Mouse (Mus musculus) T-helper 2 cell (primary cell): ENCODE results near the gene Zkscan7.
"Not testable (repeated sequence)": the region's sequence is repeated elsewhere in the genome, so short reads cannot be mapped to it uniquely, and the experiment has no call there.

ENCODE experiments used
- in situ Hi-C: fragments of 300-600 bp; cut with MboI, MseI; formaldehyde crosslinking; loops from one replicate; pipeline ENCODE4 v1.15.1; 2025; ENCODE audit warnings: high pct_unique_total_duplicates

Zkscan7 gene

GRCm38 (mm10) chr9:122885385-122885784, at the start of gene Zkscan7:
TSS of gene Zkscan7 (plus strand) at chr9:122885685.
- in situ Hi-C loops: no loop called here

DNA sequence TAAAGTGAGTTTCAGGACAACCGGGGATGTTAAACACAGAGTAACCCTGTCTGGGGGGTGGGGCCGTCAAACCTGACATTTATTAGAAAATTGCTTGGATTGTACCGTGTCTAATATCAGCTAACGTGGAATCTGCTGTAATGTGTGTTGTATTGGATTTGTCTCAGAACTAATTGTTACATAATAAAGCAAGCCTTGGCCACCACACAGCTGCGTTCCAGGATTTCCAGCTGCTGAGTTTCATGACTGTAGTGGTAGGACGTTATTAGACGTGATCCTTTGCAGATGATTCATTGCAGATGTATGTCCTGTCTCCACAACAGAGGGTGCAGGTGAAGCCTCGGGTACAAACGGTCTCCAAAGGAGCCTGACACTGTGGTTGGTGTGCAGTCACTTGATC, 49.4 kb upstream of the Zkscan7 start:
- in situ Hi-C loops: no loop called here

GRCm38 (mm10) chr9:122836790-122837189, 48.7 kb upstream of the Zkscan7 start:
- in situ Hi-C loops: no loop called here

DNA sequence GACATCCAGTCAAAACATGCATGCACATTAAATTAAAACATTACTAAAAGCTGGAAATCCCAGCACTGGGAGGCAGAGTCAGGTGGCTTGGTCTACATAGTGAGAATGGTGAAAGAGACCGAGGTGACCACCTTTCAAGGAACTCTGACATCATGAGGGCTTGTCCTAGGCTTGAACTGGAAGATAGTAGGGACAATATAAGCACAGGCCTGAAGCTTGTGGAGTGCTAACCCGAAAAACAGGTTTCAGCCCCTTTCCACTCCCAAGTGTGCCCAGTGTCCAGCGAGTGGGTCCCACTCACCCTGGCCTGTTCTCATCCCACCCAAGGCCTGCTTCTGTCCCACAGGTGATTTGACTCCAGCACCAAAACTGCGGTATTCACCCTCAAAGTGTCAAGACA, 48.3 kb upstream of the Zkscan7 start:
- in situ Hi-C loops: no loop called here

- in situ Hi-C loops: no loop called here
These were observed 47.8 kb upstream of the Zkscan7 start for GRCm38 (mm10) chr9:122837680-122838079.

DNA sequence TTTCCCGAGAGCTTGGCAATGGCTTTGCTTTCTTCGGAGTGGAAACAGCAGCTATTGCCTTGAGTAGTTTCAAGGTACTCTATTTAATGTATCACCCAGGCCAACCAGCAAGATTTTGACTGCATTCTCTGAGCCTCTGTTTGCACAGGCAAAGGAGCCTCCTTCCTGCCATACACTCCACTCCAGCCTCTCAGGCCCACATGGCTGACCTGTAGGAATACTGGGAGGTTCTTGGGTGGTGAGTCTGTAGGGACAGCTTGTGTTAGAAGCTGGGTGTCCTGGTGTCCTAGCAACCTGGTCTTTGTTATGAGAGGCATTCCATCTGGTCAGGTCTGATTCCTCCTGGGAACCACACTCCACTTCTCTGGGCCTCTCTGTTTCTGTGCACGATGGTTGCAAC, 41.7 kb upstream of the Zkscan7 start, which contains the start of gene Gm35549:
TSS of gene Gm35549 (minus strand) at position 276 of the 400 bp plus-strand sequence.
- in situ Hi-C loops: no loop called here

- in situ Hi-C loops: no loop called here
These were observed 39.9 kb upstream of the Zkscan7 start for GRCm38 (mm10) chr9:122845621-122846020.

- in situ Hi-C loops: no loop called here
These were observed 39.3 kb upstream of the Zkscan7 start for GRCm38 (mm10) chr9:122846156-122846555.

DNA sequence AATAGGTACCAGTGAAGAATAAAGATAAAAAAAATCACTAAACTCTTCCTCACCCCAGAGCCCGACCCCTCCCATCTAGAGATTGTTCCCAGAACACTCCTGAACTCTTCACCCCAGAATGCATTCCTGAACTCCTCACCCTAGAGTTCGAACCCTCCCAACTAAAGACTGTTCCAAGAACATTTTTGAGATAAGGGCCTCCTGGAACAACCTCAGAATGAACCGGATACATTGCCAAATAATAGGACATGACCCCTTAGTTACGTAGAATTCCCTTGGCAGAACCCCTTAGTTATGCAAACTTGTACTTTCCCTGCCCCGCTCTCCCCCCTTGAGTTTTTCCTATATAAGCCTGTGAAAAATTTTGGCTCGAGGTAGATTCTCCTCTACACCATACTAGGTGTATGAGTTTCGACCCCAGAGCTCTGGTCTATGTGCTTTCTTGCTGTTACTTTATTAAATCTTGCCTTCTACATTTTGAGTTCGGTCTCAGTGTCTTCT, 37.6 kb upstream of the Zkscan7 start:
- in situ Hi-C loops: not testable (repeated sequence)

DNA sequence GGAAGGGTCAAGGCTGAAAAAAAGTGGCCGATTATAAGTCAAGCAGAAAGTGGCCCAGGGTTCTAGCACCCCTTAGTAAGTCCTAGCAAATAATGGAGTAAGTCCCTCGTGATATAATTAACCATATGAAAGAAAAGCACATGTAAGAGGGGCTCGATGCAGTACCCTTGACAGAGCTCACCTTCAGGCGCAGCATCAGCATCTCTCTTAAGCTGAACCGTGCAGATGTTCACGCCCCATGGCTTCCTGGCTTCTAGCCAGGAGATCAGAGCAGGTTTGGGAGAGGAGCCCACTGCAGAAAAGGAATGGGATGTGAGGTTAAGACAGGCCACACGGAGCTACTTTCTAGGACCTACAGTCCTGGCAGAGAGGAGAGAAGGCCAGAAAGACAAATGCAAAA, 31.0 kb upstream of the Zkscan7 start:
- in situ Hi-C loops: no loop called here

- in situ Hi-C loops: not testable (repeated sequence)
These were observed 30.3 kb upstream of the Zkscan7 start for GRCm38 (mm10) chr9:122855141-122855540.

DNA sequence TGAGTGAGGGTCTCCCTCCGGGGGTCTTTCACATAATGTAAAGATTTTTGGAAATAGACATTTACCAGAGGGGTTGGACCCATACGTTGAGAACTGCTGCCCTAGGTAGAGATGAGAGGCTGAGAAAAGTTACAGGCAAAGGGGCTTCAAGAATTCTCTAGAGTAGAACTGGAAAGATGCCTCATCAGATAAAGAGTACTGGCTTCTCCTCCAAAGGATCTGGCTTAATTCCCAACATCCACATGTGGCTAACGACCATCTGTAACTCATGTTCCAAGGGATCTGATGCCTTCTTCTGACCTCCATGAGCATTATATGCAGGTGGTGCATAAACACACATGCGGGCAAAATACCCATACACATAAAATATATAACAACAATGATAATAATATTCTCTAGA, 29.9 kb upstream of the Zkscan7 start:
- in situ Hi-C loops: no loop called here

- in situ Hi-C loops: no loop called here
These were observed 28.8 kb upstream of the Zkscan7 start for GRCm38 (mm10) chr9:122856716-122857115.

DNA sequence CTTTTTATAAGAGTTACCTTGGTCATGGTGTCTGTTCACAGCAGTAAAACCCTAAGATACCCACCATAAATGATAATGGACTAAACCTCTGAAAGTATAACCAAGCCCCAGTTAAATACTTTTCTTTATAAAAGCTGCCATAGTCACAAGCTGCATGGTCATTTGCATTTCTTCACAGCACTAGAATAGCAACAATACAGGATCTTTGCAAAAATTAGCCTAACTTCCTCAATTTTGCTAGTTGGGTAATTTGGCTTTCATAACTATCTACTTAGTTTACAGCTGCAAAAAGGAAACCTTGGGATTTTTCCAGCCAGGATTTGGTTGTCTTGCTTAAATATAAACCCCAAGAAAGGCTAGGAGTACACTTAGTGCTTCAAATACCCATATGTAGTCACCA, 24.7 kb upstream of the Zkscan7 start:
- in situ Hi-C loops: no loop called here

GRCm38 (mm10) chr9:122863731-122864130, 21.8 kb upstream of the Zkscan7 start:
- in situ Hi-C loops: no loop called here

DNA sequence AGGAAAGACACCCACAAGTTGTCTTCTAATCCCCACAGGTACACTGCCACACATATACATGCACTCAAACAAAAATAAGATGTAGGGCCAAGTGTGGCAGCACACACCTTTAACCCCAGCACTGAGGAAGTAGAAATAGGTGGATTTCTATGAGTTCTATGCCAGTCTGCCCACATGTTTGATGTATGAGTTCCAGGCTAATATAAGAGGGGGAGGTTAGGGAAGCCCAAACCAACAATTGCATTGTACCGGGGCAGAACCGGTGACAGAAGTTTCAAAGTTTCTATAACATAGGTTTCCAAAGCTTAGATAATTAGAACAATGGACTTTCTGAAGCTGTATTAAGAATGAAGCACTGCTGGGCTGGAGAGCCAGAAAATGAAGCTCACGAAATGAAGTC, 20.6 kb upstream of the Zkscan7 start:
- in situ Hi-C loops: no loop called here

DNA sequence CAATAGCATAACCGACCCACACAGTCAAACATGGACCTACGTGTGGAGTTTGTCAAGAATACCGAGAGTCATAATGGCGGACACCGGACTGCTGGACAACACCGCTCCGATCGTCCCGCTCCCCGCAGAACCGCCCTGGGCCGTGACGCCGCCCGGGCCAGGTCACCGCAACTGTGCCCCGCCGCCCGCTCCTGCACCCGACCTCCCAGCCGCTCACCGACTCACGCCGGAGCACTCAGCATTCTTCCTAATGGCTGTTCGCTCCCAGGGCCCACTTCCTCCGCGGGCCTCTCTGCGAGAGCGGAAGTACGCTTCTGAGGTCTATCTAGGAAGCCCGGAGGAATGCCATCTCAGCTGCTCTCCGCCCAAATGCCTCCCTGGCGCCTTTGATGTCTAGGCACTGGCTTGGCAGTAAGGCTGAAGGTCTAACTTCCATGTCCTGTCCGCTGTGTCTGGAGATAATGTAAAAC, 19.8 kb upstream of the Zkscan7 start, which contains the start of gene Zfp445:
TSS of gene Zfp445 (minus strand) at position 310 of the 470 bp plus-strand sequence.
- in situ Hi-C loops: no loop called here

DNA sequence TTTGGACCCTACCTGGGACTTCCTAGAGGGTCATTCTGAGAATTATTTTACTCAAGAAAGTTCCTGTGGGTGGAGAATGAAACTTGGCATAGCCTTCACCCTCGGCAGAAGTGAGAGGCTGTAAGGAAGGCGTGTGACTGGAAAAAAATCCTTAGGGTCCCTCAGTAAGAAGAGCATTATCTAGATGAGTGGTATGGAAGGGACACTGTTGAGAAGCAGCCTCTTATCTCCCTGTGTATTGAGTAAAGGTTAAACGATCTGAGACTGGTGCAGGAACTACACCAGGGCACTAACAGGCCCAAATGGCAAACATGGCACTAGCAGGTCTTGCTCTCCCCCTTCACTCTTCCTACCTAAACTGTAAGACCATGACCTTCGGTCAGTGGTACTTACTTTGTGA, 19.3 kb upstream of the Zkscan7 start:
- in situ Hi-C loops: no loop called here

DNA sequence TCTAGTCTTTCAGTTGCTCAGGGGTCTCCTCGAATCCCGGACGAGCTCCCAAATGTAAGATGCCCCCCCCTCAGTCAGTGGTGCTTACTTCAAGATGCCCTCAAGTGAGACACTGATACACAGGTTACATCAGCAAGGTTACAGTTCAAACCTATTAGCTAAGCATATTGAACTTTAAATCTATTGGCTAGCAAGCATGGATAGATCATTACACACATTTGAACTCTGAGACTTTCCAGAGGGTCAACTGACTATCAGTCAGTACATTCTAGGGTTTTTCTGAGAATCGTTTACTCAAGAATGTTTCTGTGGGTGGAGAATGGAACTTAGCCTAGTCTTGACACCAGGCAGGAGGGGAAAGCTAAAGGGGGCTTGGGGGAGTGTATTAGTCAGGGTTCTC, 12.9 kb upstream of the Zkscan7 start:
- in situ Hi-C loops: loop anchor here (10.0 kb wide), 1 partner anchor 758 kb away; the partner anchor contains the start of gene Snrk

- in situ Hi-C loops: loop anchor here (10.0 kb wide), 1 partner anchor 760 kb away; the partner anchor contains the start of gene Snrk
These were observed 10.8 kb upstream of the Zkscan7 start for GRCm38 (mm10) chr9:122874653-122875052.

DNA sequence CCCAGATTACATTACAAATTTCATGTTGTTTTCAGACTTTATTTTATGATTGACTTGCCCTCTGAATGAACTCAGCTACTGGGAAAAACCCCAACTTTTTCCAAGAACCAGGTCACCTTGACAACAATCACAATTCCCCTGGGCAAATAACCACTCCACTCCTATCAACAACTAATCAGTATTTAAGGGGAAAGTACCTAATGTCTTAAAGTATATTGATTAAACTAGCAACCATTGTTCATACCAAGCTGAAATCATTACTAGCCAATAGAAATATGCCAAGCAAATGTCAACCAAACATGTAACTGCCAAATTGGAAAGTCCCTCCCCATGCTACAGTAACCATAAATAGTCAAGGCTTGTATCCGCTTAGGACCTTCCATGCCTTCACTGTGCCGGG, 10.3 kb upstream of the Zkscan7 start:
- in situ Hi-C loops: loop anchor here (10.0 kb wide), 1 partner anchor 760 kb away; the partner anchor contains the start of gene Snrk

DNA sequence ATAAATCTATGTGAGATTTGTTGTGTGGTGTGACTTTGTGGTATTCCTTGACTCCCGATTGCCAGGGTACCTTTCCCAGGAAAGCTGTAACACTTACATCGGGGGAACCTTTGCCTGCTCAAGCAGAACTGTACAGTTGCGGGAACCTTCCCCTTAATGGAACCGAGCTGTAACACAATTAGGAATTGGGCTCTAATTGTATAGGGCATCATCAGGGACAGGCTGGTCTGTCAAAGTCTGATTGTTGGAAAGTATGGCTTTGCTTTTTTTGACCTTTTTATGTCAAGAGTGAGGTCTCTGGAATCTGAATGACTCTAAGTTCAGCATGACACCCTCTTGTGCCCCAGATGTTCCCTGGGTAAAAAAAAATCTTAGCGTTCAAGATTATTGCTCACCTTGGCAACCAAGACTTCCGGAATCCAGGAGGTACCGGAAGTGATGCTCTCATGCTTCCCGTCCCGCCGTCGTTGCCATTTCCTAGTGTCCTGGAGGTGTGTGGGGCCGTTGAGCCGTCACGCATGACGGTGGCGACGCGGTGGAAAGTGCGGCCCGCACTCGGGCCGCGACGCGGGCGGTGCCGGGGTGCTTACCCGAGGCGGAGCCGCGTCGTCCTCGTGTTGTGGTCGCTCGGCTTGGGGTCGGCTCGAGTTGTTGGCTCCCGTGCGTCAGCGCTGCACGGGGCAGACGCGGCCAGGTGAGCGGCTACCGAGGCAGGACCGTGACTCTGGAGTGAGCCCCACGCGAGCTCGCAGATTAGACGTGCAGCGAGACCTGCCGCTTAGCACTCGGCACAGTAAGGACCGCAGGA, 1.1 kb downstream of the Zkscan7 start:
- in situ Hi-C loops: no loop called here

GRCm38 (mm10) chr9:122901047-122901446, 15.6 kb downstream of the Zkscan7 start:
- in situ Hi-C loops: no loop called here
